8 mouse cellular contexts compared by ENCODE assay signal in genomic region chr14:54686522-54687143, GRCm38 (mm10). TPM values are rescaled to one million over a fixed set of nuclear protein-coding genes. Genes with fewer than 3 reads are reported as not detected.
A peak's percentile ranks its signal among the peaks of the same experiment; 100 is the strongest.
DNase-seq lines count a peak whose midpoint lies in the region; ATAC-seq lines count a peak whose summit lies in the region.

Gene Acin1 (minus strand): TSS chr14:54686931.

- under 1% methylated on average over 44 of the region's 44 CpGs for WGBS in heart, embryonic 10.5 days
- WGBS in kidney, embryonic 15.5 days: 0% methylated on average over 44 of the region's 44 CpGs

- H3K27me3 ChIP-seq in heart, embryonic 10.5 days (ENCODE audit: insufficient read depth, poor library complexity, severe bottlenecking): no peaks in the 10 kb centered on the region
- no peaks in the 10 kb centered on the region for H3K27me3 ChIP-seq in kidney, embryonic 15.5 days

- peak within 1 kb of the TSS; percentile 98 for H3K27ac ChIP-seq in heart, embryonic 10.5 days
- H3K27ac ChIP-seq in kidney, embryonic 15.5 days: peak within 1 kb of the TSS; percentile 98

- peaks cover 20% of the 10 kb centered on the region for H3K4me1 ChIP-seq in heart, embryonic 10.5 days
- H3K4me1 ChIP-seq in kidney, embryonic 15.5 days: peaks cover 30% of the 10 kb centered on the region

- peak within 1 kb of the TSS; percentile 97 for H3K9ac ChIP-seq in kidney, embryonic 15.5 days

- peak; percentile 99 for DNase-seq in B cell, adult 2 months
- peak; percentile 99 for DNase-seq in brain, adult 2 months (ENCODE audit: low read depth, low spot score)
- DNase-seq in heart, embryonic 10.5 days (ENCODE audit: low spot score): peak; percentile 100
- DNase-seq in liver: peak; percentile 98
- DNase-seq in spleen, postnatal 4 days (ENCODE audit: low spot score in 2 of 2): peak; percentile 99 to 100

- H3K4me3 ChIP-seq in heart, embryonic 10.5 days: peak within 1 kb of the TSS; percentile 93
- peak within 1 kb of the TSS; percentile 83 for H3K4me3 ChIP-seq in kidney, embryonic 15.5 days (replicated peaks)

- ATAC-seq in erythroblast, adult 5-6 weeks (replicated peaks; ENCODE audit: low FRiP score, poor library complexity, severe bottlenecking): peak; percentile 82
- ATAC-seq in kidney, embryonic 15.5 days (replicated peaks; ENCODE audit: low FRiP score): peak; percentile 97
- peak; percentile 95 for ATAC-seq in monocyte, adult 5-6 weeks (replicated peaks; ENCODE audit: insufficient number of reproducible peaks, low FRiP score, low TSS enrichment, poor library complexity, severe bottlenecking)

- H3K4me2 ChIP-seq in kidney, embryonic 15.5 days: peak within 1 kb of the TSS; percentile 72

- no peaks in the 10 kb centered on the region for H3K9me3 ChIP-seq in heart, embryonic 10.5 days
- H3K9me3 ChIP-seq in kidney, embryonic 15.5 days (replicated peaks): no peaks in the 10 kb centered on the region

- peaks cover 43% of the 10 kb centered on the region for H3K36me3 ChIP-seq in heart, embryonic 10.5 days
- H3K36me3 ChIP-seq in kidney, embryonic 15.5 days: peaks cover 40% of the 10 kb centered on the region

RNA-seq across cellular contexts. Expression of gene Acin1, which starts in this region (rescaled TPM):
- total RNA-seq in erythroblast, adult 5-6 weeks (2015; ENCODE audit: low replicate concordance): 173 and 217 TPM in 2 replicates
- total RNA-seq in erythroblast, adult 5-6 weeks (2017; ENCODE audit: low replicate concordance): 369 and 562 TPM in 2 replicates
- polyA plus RNA-seq in heart, embryonic 10.5 days (2016; fragmentation: Nextera tagmentation; extraction: Ambion mirVana): 80.3 and 110 TPM in 2 replicates
- polyA plus RNA-seq in kidney, embryonic 15.5 days (2015; fragmentation: Nextera tagmentation; extraction: Ambion mirVana): 142 and 145 TPM in 2 replicates
- total RNA-seq in monocyte, adult 5-6 weeks (2017): 259 to 427 TPM (median 322 TPM) in 3 replicates

Comparison
In these comparisons a context has a peak if more than half of its experiments do, and no peak if none do; other contexts are left out.
1. Peak in every context shown above with its lines: DNase-seq, ATAC-seq, H3K4me3 ChIP-seq and H3K27ac ChIP-seq.